Mouse (Mus musculus): ENCODE measurements around the gene Gm8369. TPM values are rescaled to one million over a fixed set of nuclear protein-coding genes. Genes with fewer than 3 reads are reported as not detected.

Gm8369 gene
- polyA plus RNA-seq, 1 experiment from 2014 or later = not detected

Other genes starting within 250 kb of the Gm8369 start
- gene Ms4a1, start 219.7 kb upstream of the Gm8369 start, polyA plus RNA-seq (2015; fragmentation: Nextera tagmentation; extraction: Ambion mirVana) = not detected in 2 replicates
- not detected in 2 replicates for gene Ms4a5, start 202.1 kb upstream of the Gm8369 start, polyA plus RNA-seq (2015; fragmentation: Nextera tagmentation; extraction: Ambion mirVana)
- not detected in 2 replicates for gene Ms4a14, start 171.5 kb upstream of the Gm8369 start, polyA plus RNA-seq (2015; fragmentation: Nextera tagmentation; extraction: Ambion mirVana)
- 2.2 and 4.3 TPM in 2 replicates for gene Ms4a7, start 149.8 kb upstream of the Gm8369 start, polyA plus RNA-seq (2015; fragmentation: Nextera tagmentation; extraction: Ambion mirVana)
- 2.1 and 2.5 TPM in 2 replicates for gene Ms4a4a, start 110.4 kb upstream of the Gm8369 start, polyA plus RNA-seq (2015; fragmentation: Nextera tagmentation; extraction: Ambion mirVana)
- gene Ms4a4c, start 81.2 kb upstream of the Gm8369 start, polyA plus RNA-seq (2015; fragmentation: Nextera tagmentation; extraction: Ambion mirVana) = 0.53 TPM in 1 of 2 replicates, not detected in the other
- not detected in 2 replicates for gene Ms4a4b, start 42.4 kb upstream of the Gm8369 start, polyA plus RNA-seq (2015; fragmentation: Nextera tagmentation; extraction: Ambion mirVana)
- gene Ms4a6c, start 16.6 kb upstream of the Gm8369 start, polyA plus RNA-seq (2015; fragmentation: Nextera tagmentation; extraction: Ambion mirVana) = 2.2 and 2.5 TPM in 2 replicates
- 2.2 and 3.1 TPM in 2 replicates for gene Ms4a6b, start 30.6 kb downstream of the Gm8369 start, polyA plus RNA-seq (2015; fragmentation: Nextera tagmentation; extraction: Ambion mirVana)
- gene Ms4a4d, start 50.9 kb downstream of the Gm8369 start, polyA plus RNA-seq (2015; fragmentation: Nextera tagmentation; extraction: Ambion mirVana) = not detected in 2 replicates
- gene Ms4a6d, start 118.9 kb downstream of the Gm8369 start, polyA plus RNA-seq (2015; fragmentation: Nextera tagmentation; extraction: Ambion mirVana) = 1.9 and 2.1 TPM in 2 replicates
- gene Ms4a2, start 137.8 kb downstream of the Gm8369 start, polyA plus RNA-seq (2015; fragmentation: Nextera tagmentation; extraction: Ambion mirVana) = 0.10 and 0.32 TPM in 2 replicates
- gene Ms4a3, start 154.9 kb downstream of the Gm8369 start, polyA plus RNA-seq (2015; fragmentation: Nextera tagmentation; extraction: Ambion mirVana) = not detected in 2 replicates
- gene Oosp2, start 174.6 kb downstream of the Gm8369 start, polyA plus RNA-seq (2015; fragmentation: Nextera tagmentation; extraction: Ambion mirVana) = not detected in 2 replicates
- not detected in 2 replicates for gene Oosp1, start 205.2 kb downstream of the Gm8369 start, polyA plus RNA-seq (2015; fragmentation: Nextera tagmentation; extraction: Ambion mirVana)
- not detected in 2 replicates for gene Oosp3, start 211.1 kb downstream of the Gm8369 start, polyA plus RNA-seq (2015; fragmentation: Nextera tagmentation; extraction: Ambion mirVana)